Mouse (Mus musculus) brain, embryonic 14.5 days (tissue): ENCODE measurements at regions not wholly inside any gene's neighbourhood (a gene's known extent, or its start where the extent isn't known, plus 50 kb on each side); places are given as distances from the start of the nearest gene placed in this dataset.

ENCODE experiments used
- CTCF ChIP-seq: fragments of 200-500 bp; IDR thresholded peaks from 2 replicates; pipeline ENCODE4 v1.5.1; 2012; ENCODE audit warnings: inconsistent platforms, mild to moderate bottlenecking, moderate library complexity, borderline replicate concordance; ENCODE audit not compliant: insufficient read depth, insufficient read length; ENCODE audit errors: extremely low read depth
- POLR2A ChIP-seq: fragments of 200-500 bp; IDR thresholded peaks from 2 replicates; pipeline ENCODE4 v1.6.1; 2012; ENCODE audit warnings: mild to moderate bottlenecking, inconsistent platforms, borderline replicate concordance; ENCODE audit not compliant: poor library complexity, insufficient read depth, insufficient read length, severe bottlenecking; ENCODE audit errors: extremely low read depth

GRCm38 (mm10) chr1:13984833-13985232 lies 2108.3 kb downstream of the 4930444P10Rik start:
- no peak for TF ChIP-seq CTCF
- TF ChIP-seq POLR2A, result no peak
